Mouse (Mus musculus) monocyte, adult 59 days (primary cell): ENCODE measurements around the gene Olfr564. TPM values are rescaled to one million over a fixed set of nuclear protein-coding genes. Genes with fewer than 3 reads are reported as not detected.

Experiments used
- total RNA-seq, 2 experiments: library from RNA; stranded (reverse); gene quantifications; one replicate each; pipeline ENCODE4 v1.2.4; 2023

Gene Olfr564
- not detected for total RNA-seq

GRCm38 (mm10) chr7:102803180-102803579 is at the start of gene Olfr564:
Olfr564 (plus strand) TSS chr7:102803480.

GRCm38 (mm10) chr7:102759266-102759665 is 44.0 kb upstream of the Olfr564 start, which contains the start of the genes Olfr560 and Olfr78:
Olfr560 (minus strand) TSS chr7:102759366.
Olfr78 (minus strand) TSS chr7:102759471.

GRCm38 (mm10) chr7:102770921-102771320 is 32.4 kb upstream of the Olfr564 start, which contains the start of gene Olfr561:
Olfr561 (plus strand) TSS chr7:102771221.

Other genes starting within 250 kb of the Olfr564 start
- gene Trim21, start 238.0 kb upstream of the Olfr564 start, total RNA-seq = 10 to 100 TPM; 19.9 to 20.8 TPM
- gene Olfr550, start 232.0 kb upstream of the Olfr564 start, total RNA-seq = not detected
- gene Olfr551, start 211.6 kb upstream of the Olfr564 start, total RNA-seq = not detected
- gene Olfr552, start 205.7 kb upstream of the Olfr564 start, total RNA-seq = not detected
- not detected for gene Olfr553, start 185.3 kb upstream of the Olfr564 start, total RNA-seq
- gene Olfr554, start 165.0 kb upstream of the Olfr564 start, total RNA-seq = not detected
- gene Olfr555, start 144.7 kb upstream of the Olfr564 start, total RNA-seq = not detected
- not detected for gene Olfr556, start 138.6 kb upstream of the Olfr564 start, total RNA-seq
- 1 to 10 TPM; 3.9 to 5.2 TPM for gene Trim68, start 116.2 kb upstream of the Olfr564 start, total RNA-seq
- not detected for gene Olfr557, start 107.6 kb upstream of the Olfr564 start, total RNA-seq
- not detected for gene Olfr558, start 101.3 kb upstream of the Olfr564 start, total RNA-seq
- not detected for gene Olfr33, start 84.4 kb upstream of the Olfr564 start, total RNA-seq
- not detected for gene Olfr559, start 76.0 kb upstream of the Olfr564 start, total RNA-seq
- gene Olfr560, start 44.1 kb upstream of the Olfr564 start, total RNA-seq = not detected
- not detected for gene Olfr78, start 44.0 kb upstream of the Olfr564 start, total RNA-seq
- not detected for gene Olfr561, start 32.3 kb upstream of the Olfr564 start, total RNA-seq
- gene Olfr566, start 55.3 kb downstream of the Olfr564 start, total RNA-seq = not detected
- gene Olfr568, start 73.6 kb downstream of the Olfr564 start, total RNA-seq = not detected
- not detected for gene Olfr569, start 87.4 kb downstream of the Olfr564 start, total RNA-seq
- gene Olfr570, start 91.1 kb downstream of the Olfr564 start, total RNA-seq = not detected
- not detected for gene Olfr571, start 114.1 kb downstream of the Olfr564 start, total RNA-seq
- not detected for gene Olfr572, start 120.9 kb downstream of the Olfr564 start, total RNA-seq
- gene Olfr573-ps1, start 139.1 kb downstream of the Olfr564 start, total RNA-seq = not detected
- not detected for gene Olfr574, start 145.0 kb downstream of the Olfr564 start, total RNA-seq
- gene Olfr575, start 155.3 kb downstream of the Olfr564 start, total RNA-seq = not detected
- not detected for gene Olfr576, start 159.2 kb downstream of the Olfr564 start, total RNA-seq
- gene Olfr577, start 172.5 kb downstream of the Olfr564 start, total RNA-seq = not detected
- not detected for gene Olfr578, start 185.8 kb downstream of the Olfr564 start, total RNA-seq
- gene Olfr582, start 234.5 kb downstream of the Olfr564 start, total RNA-seq = not detected
- not detected for gene Olfr583, start 247.8 kb downstream of the Olfr564 start, total RNA-seq